Mouse (Mus musculus): ENCODE measurements around the gene Krt16. TPM values are rescaled to one million over a fixed set of nuclear protein-coding genes. Genes with fewer than 3 reads are reported as not detected.

Krt16 gene
- polyA plus RNA-seq, 1 experiment from 2014 or later, result not detected

GRCm38 (mm10) chr11:100219304-100219703, 29.4 kb downstream of the Krt16 start:
- H3K4me1 ChIP-seq (replicated peaks; ENCODE audit: control insufficient read depth, insufficient read depth, low read length), result no peaks in the 10 kb centered on the region
- no peak overlapping the region for H3K27ac ChIP-seq (ENCODE audit: low read depth, low read length)
- ATAC-seq (ENCODE audit: low FRiP score) (no peak), DNase-seq (ENCODE audit: low spot score) (no peak)
- no peak overlapping the region for H3K9ac ChIP-seq (ENCODE audit: low read depth, low read length)
- no peak overlapping the region for H3K4me2 ChIP-seq (replicated peaks; ENCODE audit: low read depth, low read length)
- 85% methylated on average over 4 of the region's 4 CpGs for WGBS
- no peak overlapping the region for H3K4me3 ChIP-seq (ENCODE audit: low read depth, low read length)
- H3K9me3 ChIP-seq (ENCODE audit: control insufficient read depth, low read length), result no peaks in the 10 kb centered on the region
- no peaks in the 10 kb centered on the region for H3K36me3 ChIP-seq (ENCODE audit: control insufficient read depth, insufficient read depth, low read length)
- no peaks in the 10 kb centered on the region for H3K27me3 ChIP-seq (ENCODE audit: control insufficient read depth, insufficient read depth, low read length)

GRCm38 (mm10) chr11:100208542-100208941, 40.2 kb downstream of the Krt16 start:
- Histone ChIP-seq H3K27ac (ENCODE audit: low read depth, low read length) (no peak overlapping the region), H3K4me3 (ENCODE audit: low read depth, low read length) (no peak overlapping the region), H3K27me3 (ENCODE audit: control insufficient read depth, insufficient read depth, low read length) (no peaks in the 10 kb centered on the region), H3K4me2 (replicated peaks; ENCODE audit: low read depth, low read length) (no peak overlapping the region), H3K36me3 (ENCODE audit: control insufficient read depth, insufficient read depth, low read length) (no peaks in the 10 kb centered on the region), H3K9ac (ENCODE audit: low read depth, low read length) (no peak overlapping the region), H3K4me1 (replicated peaks; ENCODE audit: control insufficient read depth, insufficient read depth, low read length) (no peaks in the 10 kb centered on the region), H3K9me3 (ENCODE audit: control insufficient read depth, low read length) (no peaks in the 10 kb centered on the region)
- 66% methylated on average over 6 of the region's 6 CpGs for WGBS
- DNase-seq (ENCODE audit: low spot score) (no peak), ATAC-seq (ENCODE audit: low FRiP score) (no peak)

GRCm38 (mm10) chr11:100207498-100207897, 41.2 kb downstream of the Krt16 start, which contains the start of gene Krt14:
Gene Krt14, minus strand, starts transcription at chr11:100207548.
- no peaks in the 10 kb centered on the region for H3K4me1 ChIP-seq (replicated peaks; ENCODE audit: control insufficient read depth, insufficient read depth, low read length)
- no peak within 1 kb of the TSS for H3K4me3 ChIP-seq (ENCODE audit: low read depth, low read length)
- no peaks in the 10 kb centered on the region for H3K36me3 ChIP-seq (ENCODE audit: control insufficient read depth, insufficient read depth, low read length)
- 93% methylated on average over 8 of the region's 8 CpGs for WGBS
- no peak within 1 kb of the TSS for H3K9ac ChIP-seq (ENCODE audit: low read depth, low read length)
- no peak within 1 kb of the TSS for H3K4me2 ChIP-seq (replicated peaks; ENCODE audit: low read depth, low read length)
- ATAC-seq (ENCODE audit: low FRiP score) (no peak), DNase-seq (ENCODE audit: low spot score) (no peak)
- H3K27me3 ChIP-seq (ENCODE audit: control insufficient read depth, insufficient read depth, low read length), result no peaks in the 10 kb centered on the region
- no peaks in the 10 kb centered on the region for H3K9me3 ChIP-seq (ENCODE audit: control insufficient read depth, low read length)
- no peak within 1 kb of the TSS for H3K27ac ChIP-seq (ENCODE audit: low read depth, low read length)

- Histone ChIP-seq H3K9ac (ENCODE audit: low read depth, low read length) (no peak overlapping the region), H3K4me3 (ENCODE audit: low read depth, low read length) (no peak overlapping the region), H3K4me1 (replicated peaks; ENCODE audit: control insufficient read depth, insufficient read depth, low read length) (no peaks in the 10 kb centered on the region), H3K36me3 (ENCODE audit: control insufficient read depth, insufficient read depth, low read length) (no peaks in the 10 kb centered on the region), H3K27me3 (ENCODE audit: control insufficient read depth, insufficient read depth, low read length) (no peaks in the 10 kb centered on the region), H3K4me2 (replicated peaks; ENCODE audit: low read depth, low read length) (no peak overlapping the region), H3K27ac (ENCODE audit: low read depth, low read length) (no peak overlapping the region), H3K9me3 (ENCODE audit: control insufficient read depth, low read length) (no peaks in the 10 kb centered on the region)
- ATAC-seq (ENCODE audit: low FRiP score) (no peak), DNase-seq (ENCODE audit: low spot score) (peak; percentile 64)
- WGBS, result 27% methylated on average over 6 of the region's 6 CpGs
Observed at GRCm38 (mm10) chr11:100203448-100203847, 45.3 kb downstream of the Krt16 start.

- Histone ChIP-seq H3K9me3 (ENCODE audit: control insufficient read depth, low read length) (no peaks in the 10 kb centered on the region), H3K27ac (ENCODE audit: low read depth, low read length) (no peak overlapping the region), H3K4me1 (replicated peaks; ENCODE audit: control insufficient read depth, insufficient read depth, low read length) (no peaks in the 10 kb centered on the region), H3K36me3 (ENCODE audit: control insufficient read depth, insufficient read depth, low read length) (no peaks in the 10 kb centered on the region), H3K4me2 (replicated peaks; ENCODE audit: low read depth, low read length) (no peak overlapping the region), H3K4me3 (ENCODE audit: low read depth, low read length) (no peak overlapping the region), H3K27me3 (ENCODE audit: control insufficient read depth, insufficient read depth, low read length) (no peaks in the 10 kb centered on the region), H3K9ac (ENCODE audit: low read depth, low read length) (no peak overlapping the region)
- whole genome bisulfite sequencing, result 86% methylated on average over 4 of the region's 4 CpGs
- DNase-seq (ENCODE audit: low spot score) (no peak), ATAC-seq (ENCODE audit: low FRiP score) (no peak)
Observed at GRCm38 (mm10) chr11:100202906-100203305, 45.8 kb downstream of the Krt16 start.

GRCm38 (mm10) chr11:100200104-100200820, 48.4 kb downstream of the Krt16 start:
- ATAC-seq (ENCODE audit: low FRiP score), result no peak
- H3K4me1 ChIP-seq (replicated peaks; ENCODE audit: control insufficient read depth, insufficient read depth, low read length), result no peaks in the 10 kb centered on the region
- no peak overlapping the region for H3K27ac ChIP-seq (ENCODE audit: low read depth, low read length)
- H3K4me2 ChIP-seq (replicated peaks; ENCODE audit: low read depth, low read length), result no peak overlapping the region
- H3K27me3 ChIP-seq (ENCODE audit: control insufficient read depth, insufficient read depth, low read length), result no peaks in the 10 kb centered on the region
- peak; percentile 19 for DNase-seq (ENCODE audit: low spot score)
- WGBS, result 46% methylated on average over 8 of the region's 8 CpGs
- no peak overlapping the region for H3K4me3 ChIP-seq (ENCODE audit: low read depth, low read length)
- no peak overlapping the region for H3K9ac ChIP-seq (ENCODE audit: low read depth, low read length)
- no peaks in the 10 kb centered on the region for H3K36me3 ChIP-seq (ENCODE audit: control insufficient read depth, insufficient read depth, low read length)
- no peaks in the 10 kb centered on the region for H3K9me3 ChIP-seq (ENCODE audit: control insufficient read depth, low read length)

GRCm38 (mm10) chr11:100198666-100199065, 50.0 kb downstream of the Krt16 start:
- no peak overlapping the region for H3K9ac ChIP-seq (ENCODE audit: low read depth, low read length)
- ATAC-seq (ENCODE audit: low FRiP score) (no peak), DNase-seq (ENCODE audit: low spot score) (no peak)
- no peaks in the 10 kb centered on the region for H3K9me3 ChIP-seq (ENCODE audit: control insufficient read depth, low read length)
- H3K27ac ChIP-seq (ENCODE audit: low read depth, low read length), result no peak overlapping the region
- no peak overlapping the region for H3K4me2 ChIP-seq (replicated peaks; ENCODE audit: low read depth, low read length)
- no peaks in the 10 kb centered on the region for H3K4me1 ChIP-seq (replicated peaks; ENCODE audit: control insufficient read depth, insufficient read depth, low read length)
- no peak overlapping the region for H3K4me3 ChIP-seq (ENCODE audit: low read depth, low read length)
- H3K36me3 ChIP-seq (ENCODE audit: control insufficient read depth, insufficient read depth, low read length), result no peaks in the 10 kb centered on the region
- 78% methylated on average over 4 of the region's 4 CpGs for WGBS
- no peaks in the 10 kb centered on the region for H3K27me3 ChIP-seq (ENCODE audit: control insufficient read depth, insufficient read depth, low read length)

Other genes with a start within 250 kb of the Krt16 start
- gene Krt33a, start 232.7 kb downstream of the Krt16 start, polyA plus RNA-seq (2014; fragmentation: Nextera tagmentation; extraction: Ambion mirVana), result not detected in 2 replicates
- gene Krt33b, start 219.0 kb downstream of the Krt16 start, polyA plus RNA-seq (2014; fragmentation: Nextera tagmentation; extraction: Ambion mirVana), result not detected in 2 replicates
- gene Krt34, start 207.3 kb downstream of the Krt16 start, polyA plus RNA-seq (2014; fragmentation: Nextera tagmentation; extraction: Ambion mirVana), result not detected in 2 replicates
- gene Krt31, start 198.4 kb downstream of the Krt16 start, polyA plus RNA-seq (2014; fragmentation: Nextera tagmentation; extraction: Ambion mirVana), result not detected in 2 replicates
- not detected in 2 replicates for gene Krt32, start 160.7 kb downstream of the Krt16 start, polyA plus RNA-seq (2014; fragmentation: Nextera tagmentation; extraction: Ambion mirVana)
- gene Krt35, start 152.7 kb downstream of the Krt16 start, polyA plus RNA-seq (2014; fragmentation: Nextera tagmentation; extraction: Ambion mirVana), result not detected in 2 replicates
- not detected in 2 replicates for gene Krt36, start 143.3 kb downstream of the Krt16 start, polyA plus RNA-seq (2014; fragmentation: Nextera tagmentation; extraction: Ambion mirVana)
- gene Krt13, start 127.3 kb downstream of the Krt16 start, polyA plus RNA-seq (2014; fragmentation: Nextera tagmentation; extraction: Ambion mirVana), result not detected in 2 replicates
- gene Krt15, start 113.0 kb downstream of the Krt16 start, polyA plus RNA-seq (2014; fragmentation: Nextera tagmentation; extraction: Ambion mirVana), result 1.3 and 2.4 TPM in 2 replicates
- 4.8 and 5.1 TPM in 2 replicates for gene Krt19, start 100.2 kb downstream of the Krt16 start, polyA plus RNA-seq (2014; fragmentation: Nextera tagmentation; extraction: Ambion mirVana)
- not detected in 2 replicates for gene Krt9, start 55.7 kb downstream of the Krt16 start, polyA plus RNA-seq (2014; fragmentation: Nextera tagmentation; extraction: Ambion mirVana)
- gene Krt14, start 41.4 kb downstream of the Krt16 start, polyA plus RNA-seq (2014; fragmentation: Nextera tagmentation; extraction: Ambion mirVana), result 2.4 and 3.9 TPM in 2 replicates
- 0.22 and 0.25 TPM in 2 replicates for gene Krt17, start 12.1 kb upstream of the Krt16 start, polyA plus RNA-seq (2014; fragmentation: Nextera tagmentation; extraction: Ambion mirVana)
- gene Krt42, start 21.0 kb upstream of the Krt16 start, polyA plus RNA-seq (2014; fragmentation: Nextera tagmentation; extraction: Ambion mirVana), result not detected in 2 replicates
- 1,709 and 1,853 TPM in 2 replicates for gene Eif1, start 71.0 kb upstream of the Krt16 start, polyA plus RNA-seq (2014; fragmentation: Nextera tagmentation; extraction: Ambion mirVana)
- gene Gast, start 85.5 kb upstream of the Krt16 start, polyA plus RNA-seq (2014; fragmentation: Nextera tagmentation; extraction: Ambion mirVana), result 1.1 TPM in 1 of 2 replicates, not detected in the other
- 12.0 and 12.8 TPM in 2 replicates for gene Hap1, start 107.2 kb upstream of the Krt16 start, polyA plus RNA-seq (2014; fragmentation: Nextera tagmentation; extraction: Ambion mirVana)
- gene Jup, start 148.9 kb upstream of the Krt16 start, polyA plus RNA-seq (2014; fragmentation: Nextera tagmentation; extraction: Ambion mirVana), result 26.7 and 30.7 TPM in 2 replicates
- 19.6 and 22.9 TPM in 2 replicates for gene P3h4, start 165.9 kb upstream of the Krt16 start, polyA plus RNA-seq (2014; fragmentation: Nextera tagmentation; extraction: Ambion mirVana)
- gene Fkbp10, start 166.8 kb upstream of the Krt16 start, polyA plus RNA-seq (2014; fragmentation: Nextera tagmentation; extraction: Ambion mirVana), result 38.7 and 46.1 TPM in 2 replicates
- gene Nt5c3b, start 192.9 kb upstream of the Krt16 start, polyA plus RNA-seq (2014; fragmentation: Nextera tagmentation; extraction: Ambion mirVana), result 92.6 and 96.0 TPM in 2 replicates
- gene Klhl10, start 193.0 kb upstream of the Krt16 start, polyA plus RNA-seq (2014; fragmentation: Nextera tagmentation; extraction: Ambion mirVana), result 0.66 and 0.68 TPM in 2 replicates
- gene Klhl11, start 223.8 kb upstream of the Krt16 start, polyA plus RNA-seq (2014; fragmentation: Nextera tagmentation; extraction: Ambion mirVana), result 13.8 and 14.9 TPM in 2 replicates

Measured in hindbrain, embryonic 11.5 days (tissue).